Mouse (Mus musculus): ENCODE data around the gene Gm2956. TPM values are rescaled to one million over a fixed set of nuclear protein-coding genes. Genes with fewer than 3 reads are reported as not detected.
"Not testable (repeated sequence)": the region's sequence is repeated elsewhere in the genome, so short reads cannot be mapped to it uniquely, and the experiment has no call there.

The Gm2956 gene
- total RNA-seq (2017), result not detected in 3 replicates

DNA sequence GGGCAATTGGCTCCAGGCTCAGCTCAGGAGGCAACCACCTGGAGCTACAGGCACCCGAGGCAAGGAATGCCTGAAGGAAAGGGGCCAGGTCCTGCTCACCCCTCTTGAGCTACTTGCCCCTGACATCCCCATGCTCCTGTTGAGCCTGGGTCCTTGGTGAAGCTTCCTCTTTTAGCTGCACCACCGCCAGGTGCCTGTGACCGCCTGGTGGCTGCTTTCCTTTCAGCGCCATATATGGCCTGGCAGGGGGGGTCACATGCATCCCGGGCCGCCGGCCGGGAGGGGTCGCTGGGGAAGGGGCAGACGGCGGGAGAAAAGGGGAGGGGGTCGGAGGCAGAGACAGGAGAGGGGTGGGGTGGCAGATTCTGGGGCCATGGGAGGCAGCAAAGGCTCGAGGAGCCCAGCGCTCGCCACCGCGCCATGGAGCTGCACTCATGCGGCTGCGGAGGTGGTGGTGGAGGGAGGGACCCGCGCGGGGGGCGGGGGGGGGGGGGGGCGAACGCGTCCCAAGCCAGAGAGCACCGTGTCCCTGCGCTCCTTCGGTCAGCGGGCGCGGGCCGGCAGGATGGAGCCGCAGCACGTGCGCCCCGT lies at the start of gene Gm2956:
Gene Gm2956, plus strand, starts transcription at position 541 of the 591 bp plus-strand sequence.
- ATAC-seq (replicated peaks; ENCODE audit: insufficient number of reproducible peaks, low FRiP score, low TSS enrichment, poor library complexity, severe bottlenecking), result not testable (repeated sequence)

DNA sequence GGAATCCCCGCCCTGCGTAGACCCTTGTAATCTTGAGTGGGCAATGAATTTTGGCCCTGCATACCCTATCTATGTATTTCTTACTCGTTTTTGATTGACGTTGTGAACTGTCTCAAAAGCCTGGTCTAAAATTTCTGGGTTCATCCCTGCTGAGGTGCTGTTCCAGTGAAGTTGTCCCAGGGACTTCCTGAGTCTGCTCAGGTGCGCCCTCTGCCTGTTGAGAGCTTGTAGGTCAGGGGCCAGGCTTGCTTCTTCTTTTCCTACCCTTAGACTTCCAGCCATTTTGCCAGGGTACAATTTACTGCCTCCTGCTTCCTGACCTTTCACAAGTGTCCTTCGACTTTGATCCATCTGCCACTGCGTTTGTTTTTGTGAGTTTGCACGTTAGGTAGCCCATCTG lies 979 bp downstream of the Gm2956 start:
- not testable (repeated sequence) for ATAC-seq (replicated peaks; ENCODE audit: insufficient number of reproducible peaks, low FRiP score, low TSS enrichment, poor library complexity, severe bottlenecking)

DNA sequence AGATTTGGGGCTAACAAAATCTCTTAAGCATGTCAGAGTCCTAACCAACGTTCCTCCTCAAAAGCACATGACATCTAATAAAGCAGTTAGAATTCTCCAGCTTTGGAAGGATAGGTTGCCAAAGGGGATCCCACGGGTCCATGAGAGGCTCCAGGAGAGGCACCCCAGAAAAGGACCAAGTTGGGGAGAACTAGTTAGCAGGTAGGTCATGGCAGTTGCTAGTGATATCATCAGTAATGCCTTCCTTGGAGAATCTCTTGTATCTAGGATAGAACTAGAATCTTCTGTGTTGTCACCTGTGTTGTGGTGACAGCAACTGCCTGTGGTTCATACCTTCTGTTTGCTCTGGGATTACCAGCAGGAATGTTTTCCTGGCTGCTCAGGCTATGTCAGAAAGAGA lies 62.4 kb downstream of the Gm2956 start, which contains the start of gene Gm10413:
Gene Gm10413, plus strand, starts transcription at position 301 of the 400 bp plus-strand sequence.
- ATAC-seq (replicated peaks; ENCODE audit: insufficient number of reproducible peaks, low FRiP score, low TSS enrichment, poor library complexity, severe bottlenecking), result not testable (repeated sequence)

Other genes with a start within 250 kb of the Gm2956 start
- not detected in 3 replicates for gene Gm10340, start 198.6 kb upstream of the Gm2956 start, total RNA-seq (2017)
- not detected in 3 replicates for gene Gm5795, start 144.4 kb upstream of the Gm2956 start, total RNA-seq (2017)
- gene D830030K20Rik, start 124.1 kb upstream of the Gm2956 start, total RNA-seq (2017), result not detected in 3 replicates
- not detected in 3 replicates for gene Gm10413, start 62.5 kb downstream of the Gm2956 start, total RNA-seq (2017)
- not detected in 3 replicates for gene Gm10409, start 80.0 kb downstream of the Gm2956 start, total RNA-seq (2017)
- gene Gm3005, start 95.5 kb downstream of the Gm2956 start, total RNA-seq (2017), result not detected in 3 replicates
- not detected in 3 replicates for gene Gm10408, start 116.8 kb downstream of the Gm2956 start, total RNA-seq (2017)